Mouse (Mus musculus) bone marrow macrophage, adult 2 months (primary cell): Measurements from ENCODE around the gene Ptpn12.

Source experiments
- CTCF ChIP-seq: IDR thresholded peaks from 2 replicates; pipeline ENCODE4 v1.5.1; 2012; ENCODE audit warnings: low read depth, mild to moderate bottlenecking, low read length, moderate library complexity
- POLR2A ChIP-seq: IDR thresholded peaks from 2 replicates; pipeline ENCODE4 v1.6.1; 2012; ENCODE audit warnings: mild to moderate bottlenecking, low read depth, low read length, borderline replicate concordance

DNA sequence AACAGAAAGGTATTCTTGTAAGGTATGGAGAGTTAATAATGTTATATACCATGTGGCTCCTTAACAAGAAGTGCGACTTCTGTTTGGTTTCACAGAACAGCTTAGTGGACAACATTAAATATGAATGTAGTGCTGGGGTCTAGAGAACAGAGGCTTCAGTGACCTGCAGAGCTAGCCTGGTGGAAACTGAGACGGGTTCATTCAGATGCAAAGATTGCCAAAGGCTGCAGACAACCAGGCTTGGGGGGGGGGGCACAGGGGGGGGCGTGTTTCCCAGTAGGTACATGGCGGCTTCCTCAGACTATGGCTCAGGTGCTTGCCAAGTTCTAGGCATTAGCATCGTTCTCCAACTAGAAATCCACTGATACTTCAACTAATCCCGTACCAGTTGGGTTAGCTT, 91.3 kb downstream of the Ptpn12 start:
- TF ChIP-seq CTCF, result no peak
- no peak for TF ChIP-seq POLR2A
